15 mouse cellular contexts compared by ENCODE assay signal in the genomic region with DNA sequence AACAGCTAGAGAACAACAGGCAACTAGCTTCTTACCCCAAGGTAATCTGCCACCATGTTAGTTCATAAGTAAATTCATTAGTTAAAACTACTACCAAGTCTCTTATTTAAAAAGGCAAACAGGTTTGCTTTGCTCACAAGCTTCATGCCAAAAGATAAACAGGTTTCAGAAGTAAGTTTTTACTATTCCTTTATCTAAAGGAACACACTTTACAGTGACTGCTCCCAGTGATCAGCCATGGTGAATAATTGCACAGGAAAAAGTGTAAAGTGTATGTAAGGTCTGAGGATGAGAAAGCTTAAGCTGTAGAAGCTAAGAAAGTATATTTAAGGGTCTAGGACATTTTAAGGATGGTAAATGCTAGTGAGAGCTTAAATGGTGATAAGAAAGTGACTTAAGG.
"Had no signal": no experiment of that assay in that cellular context is flagged by ENCODE, and none has a peak within 500 bp of the region (broad histone marks: within the 10 kb centered on the region; RNA-seq: fewer than 3 reads in every experiment).

No protein-coding gene starts in this region.

- H3K4me1 ChIP-seq: midbrain, embryonic 13.5 days had no signal

- H3K27me3 ChIP-seq: intestine, embryonic 15.5 days; midbrain, embryonic 13.5 days had no signal

- H3K36me3 ChIP-seq: intestine, embryonic 15.5 days; midbrain, embryonic 10.5 days; midbrain, embryonic 13.5 days had no signal

- H3K27ac ChIP-seq: intestine, embryonic 15.5 days; kidney, postnatal 0 days; layer of hippocampus, adult 2 months; macrophage; midbrain, embryonic 10.5 days; midbrain, embryonic 13.5 days had no signal

- H3K9me3 ChIP-seq: intestine, embryonic 15.5 days; midbrain, embryonic 10.5 days; midbrain, embryonic 13.5 days had no signal

- DNase-seq: kidney, adult 11 months; kidney, adult 9 months; kidney, postnatal 25 days; layer of hippocampus, adult 9-11 months; lung, embryonic 14.5 days; thymus, adult 18-20 months; thymus, postnatal 36 days had no signal

- H3K4me2 ChIP-seq: intestine, embryonic 15.5 days; lung, embryonic 14.5 days; midbrain, embryonic 13.5 days had no signal

- H3K4me3 ChIP-seq: intestine, embryonic 15.5 days; layer of hippocampus, adult 2 months; midbrain, embryonic 10.5 days; midbrain, embryonic 13.5 days had no signal

- ATAC-seq: intestine, embryonic 15.5 days; lung, postnatal 0 days; midbrain, embryonic 13.5 days; midbrain, embryonic 16.5 days had no signal

- H3K9ac ChIP-seq: intestine, embryonic 15.5 days; lung, embryonic 14.5 days; midbrain, embryonic 13.5 days had no signal
